ENCODE assay signal across 8 mouse cellular contexts in the genomic region with DNA sequence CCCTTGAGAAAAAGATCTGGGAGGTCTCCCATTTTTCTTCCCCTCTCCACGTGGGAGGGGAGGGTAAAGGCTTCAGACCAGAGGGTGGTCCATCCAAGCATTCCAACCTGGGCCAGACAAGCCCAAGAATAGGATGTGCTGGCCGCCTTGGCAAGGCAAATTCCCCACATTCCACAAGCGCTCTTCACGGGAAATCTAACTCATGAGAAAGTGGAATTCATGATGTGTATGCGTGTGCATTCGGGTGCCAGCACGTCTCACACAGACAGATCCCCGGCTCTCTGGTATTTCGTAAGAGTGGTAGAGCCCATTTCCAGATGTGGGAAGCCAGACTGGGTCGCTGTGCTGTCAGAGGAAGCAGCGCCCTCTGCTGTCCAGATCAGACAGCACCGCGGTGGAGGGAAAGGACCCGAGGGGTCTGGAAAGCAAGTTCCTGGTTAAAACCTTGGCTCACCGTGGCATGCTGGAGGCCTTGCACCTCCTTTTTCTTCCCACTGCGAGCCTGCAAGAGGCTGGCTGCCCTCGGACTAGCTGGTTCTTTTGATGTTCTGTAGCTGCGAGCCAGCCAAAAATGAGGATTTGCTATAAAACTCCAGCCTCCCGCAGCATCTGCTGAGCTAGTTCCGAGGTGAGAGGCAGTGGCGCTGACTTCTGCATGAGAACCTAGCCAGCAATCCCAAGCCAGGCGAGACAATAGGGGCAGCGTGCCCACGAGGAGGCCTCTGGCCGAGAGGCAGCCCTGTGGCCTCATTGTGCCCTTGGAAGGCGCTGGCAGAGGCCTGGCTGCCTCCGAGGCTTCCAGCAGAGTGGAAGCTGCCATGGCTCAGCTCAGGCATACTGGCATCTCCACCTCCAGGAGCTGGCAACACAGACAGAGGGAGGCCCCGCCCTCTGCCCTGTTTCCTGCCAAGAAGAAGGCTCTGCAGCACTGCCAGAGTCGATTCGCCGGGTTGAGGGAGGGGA.
DNase-seq lines count a peak whose midpoint lies in the region; ATAC-seq lines count a peak whose summit lies in the region.

No protein-coding gene starts in this region.

- peak; percentile 97 for DNase-seq in NIH3T3 (ENCODE audit: low read depth)
- DNase-seq in cerebellum, postnatal 10 days: peak; percentile 98
- peak; percentile 90 to 91 for DNase-seq in frontal cortex, postnatal 10 days (ENCODE audit: low spot score in 2 of 2)
- DNase-seq in layer of hippocampus, postnatal 14 days (ENCODE audit: low spot score in 2 of 2): peak; percentile 91 to 92
- peak; percentile 97 for DNase-seq in lung, postnatal 14 days
- peak; percentile 52 for DNase-seq in retina, adult 2 months (ENCODE audit: low read depth, low spot score)
- peak; percentile 91 to 94 for DNase-seq in thymus, postnatal 36 days

- 1% methylated on average over 31 of the region's 31 CpGs for WGBS in hindbrain, embryonic 12.5 days

- peak overlapping the region; percentile 71 for H3K4me2 ChIP-seq in hindbrain, embryonic 12.5 days (replicated peaks)

- peak overlapping the region; percentile 96 for H3K27ac ChIP-seq in hindbrain, embryonic 12.5 days

- H3K36me3 ChIP-seq in hindbrain, embryonic 12.5 days: no peaks in the 10 kb centered on the region

- peaks cover 49% of the 10 kb centered on the region for H3K4me1 ChIP-seq in hindbrain, embryonic 12.5 days

- ATAC-seq in hindbrain, embryonic 12.5 days (ENCODE audit: low FRiP score): peak; percentile 81

- H3K4me3 ChIP-seq in hindbrain, embryonic 12.5 days: peak overlapping the region; percentile 36

- no peaks in the 10 kb centered on the region for H3K27me3 ChIP-seq in hindbrain, embryonic 12.5 days

- no peaks in the 10 kb centered on the region for H3K9me3 ChIP-seq in hindbrain, embryonic 12.5 days (replicated peaks)

- peak overlapping the region; percentile 70 for H3K9ac ChIP-seq in hindbrain, embryonic 12.5 days

Comparison
In these comparisons a context has a peak if more than half of its experiments do, and no peak if none do; other contexts are left out.
1. Peak in every context shown above with its lines: DNase-seq, ATAC-seq, H3K4me3 ChIP-seq and H3K27ac ChIP-seq.